Mouse (Mus musculus) kidney, embryonic 14.5 days (tissue): ENCODE measurements around the gene Smarca4. TPM values are rescaled to one million over a fixed set of nuclear protein-coding genes. Genes with fewer than 3 reads are reported as not detected.

ENCODE experiments used
- ATAC-seq: fragments of 200-750 bp; cut with Nextera tagmentation; 2 replicates; pipeline ENCODE4 v1.8.0; 2017; ENCODE audit warnings: moderate number of reproducible peaks, mild to moderate bottlenecking, moderate TSS enrichment, moderate library complexity; ENCODE audit not compliant: low FRiP score, low TSS enrichment
- H3K27ac ChIP-seq: fragments of 300-500 bp; sonication (generic); 2 replicates; pipeline ENCODE4 v1.5.1; 2014; ENCODE audit warnings: low read depth, mild to moderate bottlenecking, low read length, moderate library complexity, mixed read lengths
- H3K27me3 ChIP-seq: fragments of 300-500 bp; sonication (generic); 2 replicates; pipeline ENCODE4 v1.6.1; 2014; ENCODE audit warnings: mild to moderate bottlenecking, low read length; ENCODE audit not compliant: control insufficient read depth, insufficient read depth
- H3K36me3 ChIP-seq: fragments of 300-500 bp; sonication (generic); 2 replicates; pipeline ENCODE4 v1.6.1; 2014; ENCODE audit warnings: low read length, mixed read lengths; ENCODE audit not compliant: control insufficient read depth, insufficient read depth
- H3K4me1 ChIP-seq: fragments of 300-500 bp; sonication (generic); 2 replicates; pipeline ENCODE4 v1.6.1; 2014; ENCODE audit warnings: low read length, mixed read lengths; ENCODE audit not compliant: control insufficient read depth, insufficient read depth
- H3K4me2 ChIP-seq: fragments of 300-500 bp; sonication (generic); replicated peaks from 2 replicates; pipeline ENCODE4 v1.6.1; 2014; ENCODE audit warnings: low read depth, mild to moderate bottlenecking, low read length
- H3K4me3 ChIP-seq: fragments of 300-500 bp; sonication (generic); 2 replicates; pipeline ENCODE4 v1.5.1; 2014; ENCODE audit warnings: mild to moderate bottlenecking, low read length
- H3K9ac ChIP-seq: fragments of 300-500 bp; sonication (generic); 2 replicates; pipeline ENCODE4 v1.6.1; 2014; ENCODE audit warnings: low read depth, mild to moderate bottlenecking, low read length, moderate library complexity
- H3K9me3 ChIP-seq: fragments of 300-500 bp; sonication (generic); 2 replicates; pipeline ENCODE4 v1.6.1; 2016; ENCODE audit warnings: low read length; ENCODE audit not compliant: control insufficient read depth
- WGBS: fragments of 180-500 bp; shearing (Covaris S2); extraction: QIAGEN DNeasy Blood & Tissue Kit; methylation state at CpG from one replicate; pipeline ENCODE4 v1.1.7; 2014; 5-methylcytosine and 5-hydroxymethylcytosine counted together
- polyA plus RNA-seq: library from polyadenylated mRNA; unstranded; fragments of >200 nt; fragmentation: Nextera tagmentation; extraction: Ambion mirVana; gene quantifications from 2 replicates; pipeline ENCODE4 v1.2.1, GENCODE M21; 2014

Smarca4 gene
- polyA plus RNA-seq, 1 experiment from 2014 or later, result 125 TPM

GRCm38 (mm10) chr9:21728261-21728832 lies 112.4 kb downstream of the Smarca4 start:
- Histone ChIP-seq H3K36me3 (peaks cover 19% of the 10 kb centered on the region), H3K27me3 (no peaks in the 10 kb centered on the region), H3K4me1 (peaks cover 8% of the 10 kb centered on the region; the same call in 1 of the 2 replicates), H3K4me2 (no peak overlapping the region), H3K9ac (no peak overlapping the region), H3K9me3 (no peaks in the 10 kb centered on the region), H3K4me3 (no peak overlapping the region), H3K27ac (no peak overlapping the region)
- WGBS, result 78% methylated on average over 10 of the region's 10 CpGs
- no peak for ATAC-seq

GRCm38 (mm10) chr9:21729264-21729663 lies 113.3 kb downstream of the Smarca4 start:
- H3K27ac ChIP-seq, result no peak overlapping the region
- no peaks in the 10 kb centered on the region for H3K27me3 ChIP-seq
- peaks cover 28% of the 10 kb centered on the region for H3K36me3 ChIP-seq
- H3K4me3 ChIP-seq, result no peak overlapping the region
- no peak overlapping the region for H3K9ac ChIP-seq
- peaks cover 8% of the 10 kb centered on the region; the same call in 1 of the 2 replicates for H3K4me1 ChIP-seq
- no peak overlapping the region for H3K4me2 ChIP-seq
- 83% methylated on average over 7 of the region's 7 CpGs for WGBS
- H3K9me3 ChIP-seq, result no peaks in the 10 kb centered on the region
- ATAC-seq, result no peak

GRCm38 (mm10) chr9:21732288-21732687 lies 116.3 kb downstream of the Smarca4 start:
- no peak for ATAC-seq
- H3K27ac ChIP-seq, result no peak overlapping the region
- 96% methylated on average over 9 of the region's 9 CpGs for WGBS

DNA sequence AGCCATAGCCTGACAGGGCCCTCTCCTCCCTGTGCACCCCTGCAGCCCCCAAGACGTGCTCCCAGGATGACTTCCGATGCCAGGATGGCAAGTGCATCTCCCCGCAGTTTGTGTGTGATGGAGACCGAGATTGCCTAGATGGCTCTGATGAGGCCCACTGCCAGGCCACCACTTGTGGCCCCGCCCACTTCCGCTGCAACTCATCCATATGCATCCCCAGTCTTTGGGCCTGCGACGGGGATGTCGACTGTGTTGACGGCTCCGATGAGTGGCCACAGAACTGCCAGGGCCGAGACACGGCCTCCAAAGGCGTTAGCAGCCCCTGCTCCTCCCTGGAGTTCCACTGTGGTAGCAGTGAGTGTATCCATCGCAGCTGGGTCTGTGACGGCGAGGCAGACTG lies 117.5 kb downstream of the Smarca4 start:
- no peak for ATAC-seq
- Histone ChIP-seq H3K4me3 (no peak overlapping the region), H3K4me2 (no peak overlapping the region), H3K36me3 (peaks cover 68% of the 10 kb centered on the region), H3K9ac (no peak overlapping the region), H3K27me3 (no peaks in the 10 kb centered on the region), H3K27ac (no peak overlapping the region), H3K4me1 (no peaks in the 10 kb centered on the region), H3K9me3 (no peaks in the 10 kb centered on the region)
- WGBS, result 95% methylated on average over 17 of the region's 17 CpGs

More at GRCm38 (mm10) chr9:21732288-21732687, 116.3 kb downstream of the Smarca4 start:
- Histone ChIP-seq H3K4me2 (no peak overlapping the region), H3K4me1 (no peaks in the 10 kb centered on the region), H3K27me3 (no peaks in the 10 kb centered on the region), H3K9ac (no peak overlapping the region), H3K4me3 (no peak overlapping the region), H3K36me3 (peaks cover 57% of the 10 kb centered on the region), H3K9me3 (no peaks in the 10 kb centered on the region)

GRCm38 (mm10) chr9:21733989-21734388 lies 118.0 kb downstream of the Smarca4 start:
- Histone ChIP-seq H3K4me1 (no peaks in the 10 kb centered on the region), H3K4me3 (no peak overlapping the region), H3K27me3 (no peaks in the 10 kb centered on the region), H3K9ac (no peak overlapping the region), H3K9me3 (no peaks in the 10 kb centered on the region), H3K4me2 (no peak overlapping the region), H3K36me3 (peaks cover 74% of the 10 kb centered on the region), H3K27ac (no peak overlapping the region)
- 93% methylated on average over 7 of the region's 7 CpGs for WGBS
- no peak for ATAC-seq

DNA sequence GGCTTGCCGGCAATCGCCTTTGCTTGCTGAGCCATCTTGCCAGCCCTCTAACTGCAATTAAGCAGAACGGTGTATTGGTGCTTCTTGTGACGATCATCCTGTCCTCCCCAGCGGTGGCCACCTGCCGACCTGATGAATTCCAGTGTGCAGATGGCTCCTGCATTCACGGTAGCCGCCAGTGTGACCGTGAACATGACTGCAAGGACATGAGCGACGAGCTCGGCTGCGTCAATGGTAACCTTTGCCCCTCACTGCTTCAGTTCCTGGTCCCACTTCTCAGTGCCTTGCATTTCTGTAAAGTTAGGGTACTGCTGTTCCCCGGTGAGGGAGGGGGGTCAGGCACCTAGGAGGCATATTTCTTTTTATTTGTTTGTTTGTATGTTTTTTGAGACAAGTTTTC lies 119.2 kb downstream of the Smarca4 start:
- Histone ChIP-seq H3K4me1 (no peaks in the 10 kb centered on the region), H3K27me3 (no peaks in the 10 kb centered on the region), H3K9me3 (no peaks in the 10 kb centered on the region), H3K4me3 (no peak overlapping the region), H3K27ac (no peak overlapping the region), H3K9ac (no peak overlapping the region), H3K36me3 (peaks cover 84% of the 10 kb centered on the region), H3K4me2 (no peak overlapping the region)
- WGBS, result 90% methylated on average over 14 of the region's 14 CpGs
- no peak for ATAC-seq

DNA sequence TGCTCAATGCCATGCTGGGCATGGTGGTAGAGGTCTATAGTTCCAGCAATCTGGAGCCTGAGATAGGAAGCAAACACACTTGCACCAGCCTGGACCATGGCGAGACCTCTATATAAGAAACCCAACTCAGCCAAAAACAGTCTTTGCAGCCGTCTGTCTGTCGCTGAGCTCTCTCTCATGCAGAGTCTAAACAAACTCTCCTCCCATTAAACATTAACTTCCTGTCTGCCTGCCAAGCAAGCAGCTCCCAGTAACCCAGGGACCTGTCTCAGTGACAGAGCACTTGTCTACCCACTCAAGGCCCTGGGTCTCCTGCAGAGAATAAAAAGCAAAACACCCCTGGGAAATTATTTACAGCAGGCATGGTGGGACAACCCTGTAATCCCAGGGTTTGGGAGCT lies 120.6 kb downstream of the Smarca4 start:
- no peaks in the 10 kb centered on the region for H3K9me3 ChIP-seq
- no peaks in the 10 kb centered on the region for H3K4me1 ChIP-seq
- H3K4me3 ChIP-seq, result no peak overlapping the region
- 62% methylated on average over 3 of the region's 3 CpGs for WGBS
- H3K27ac ChIP-seq, result no peak overlapping the region
- ATAC-seq, result no peak
- no peaks in the 10 kb centered on the region for H3K27me3 ChIP-seq
- no peak overlapping the region for H3K4me2 ChIP-seq
- peaks cover 95% of the 10 kb centered on the region for H3K36me3 ChIP-seq
- no peak overlapping the region for H3K9ac ChIP-seq

- Histone ChIP-seq H3K4me1 (no peaks in the 10 kb centered on the region), H3K9me3 (no peaks in the 10 kb centered on the region), H3K4me2 (no peak overlapping the region), H3K27me3 (no peaks in the 10 kb centered on the region), H3K4me3 (no peak overlapping the region), H3K9ac (no peak overlapping the region), H3K36me3 (peaks cover 94% of the 10 kb centered on the region), H3K27ac (no peak overlapping the region)
- 93% methylated on average over 10 of the region's 10 CpGs for WGBS
- ATAC-seq, result no peak
Measured at GRCm38 (mm10) chr9:21737188-21737587, 121.2 kb downstream of the Smarca4 start.

DNA sequence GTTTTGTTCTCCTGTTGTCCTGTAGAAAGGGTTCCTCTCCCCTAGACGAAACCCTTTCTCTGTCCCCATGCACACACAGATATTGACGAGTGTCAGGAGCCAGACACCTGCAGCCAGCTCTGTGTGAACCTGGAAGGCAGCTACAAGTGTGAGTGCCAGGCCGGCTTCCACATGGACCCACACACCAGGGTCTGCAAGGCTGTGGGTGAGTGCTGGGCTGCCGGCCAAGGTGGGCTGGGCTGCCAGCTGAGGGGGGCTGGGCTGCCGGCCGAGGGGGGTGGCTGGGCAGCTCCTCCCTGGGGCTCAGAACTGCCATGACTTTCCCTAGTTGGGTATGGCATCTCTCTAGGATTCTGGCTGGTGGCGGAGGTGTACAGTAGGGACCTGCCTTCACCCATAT lies 122.8 kb downstream of the Smarca4 start:
- Histone ChIP-seq H3K27me3 (no peaks in the 10 kb centered on the region), H3K9ac (no peak overlapping the region), H3K9me3 (no peaks in the 10 kb centered on the region), H3K4me2 (no peak overlapping the region), H3K4me3 (no peak overlapping the region), H3K4me1 (no peaks in the 10 kb centered on the region), H3K36me3 (peaks cover 89% of the 10 kb centered on the region), H3K27ac (no peak overlapping the region)
- WGBS, result 93% methylated on average over 7 of the region's 7 CpGs
- ATAC-seq, result no peak
